Mouse (Mus musculus) neural tube, embryonic 11.5 days (tissue): ENCODE results near the gene Fbxw4. TPM values are rescaled to one million over a fixed set of nuclear protein-coding genes. Genes with fewer than 3 reads are reported as not detected.
"Not testable (repeated sequence)": the region's sequence is repeated elsewhere in the genome, so short reads cannot be mapped to it uniquely, and the experiment has no call there.

Experiments
- ATAC-seq: fragments of 200-750 bp; cut with Nextera tagmentation; 2 replicates; pipeline ENCODE4 v1.8.0; 2017; ENCODE audit warnings: moderate number of reproducible peaks, mild to moderate bottlenecking, moderate TSS enrichment, moderate library complexity; ENCODE audit not compliant: insufficient read depth, low FRiP score, low TSS enrichment
- DNase-seq: peaks from one replicate; pipeline ENCODE4 v3.0.0-alpha.2; 2015; ENCODE audit warnings: low spot score
- H3K27ac ChIP-seq: fragments of 300-500 bp; sonication (generic); 2 replicates; pipeline ENCODE4 v1.5.1; 2014; ENCODE audit warnings: low read depth, mild to moderate bottlenecking, low read length
- H3K27me3 ChIP-seq: fragments of 300-500 bp; sonication (generic); 2 replicates; pipeline ENCODE4 v1.6.1; 2014; ENCODE audit warnings: mild to moderate bottlenecking, low read length, mixed read lengths; ENCODE audit not compliant: control insufficient read depth, insufficient read depth
- H3K36me3 ChIP-seq: fragments of 300-500 bp; sonication (generic); 2 replicates; pipeline ENCODE4 v1.6.1; 2014; ENCODE audit warnings: mild to moderate bottlenecking, low read length, moderate library complexity, mixed read lengths; ENCODE audit not compliant: control insufficient read depth, insufficient read depth
- H3K4me1 ChIP-seq: fragments of 300-500 bp; sonication (generic); 2 replicates; pipeline ENCODE4 v1.6.1; 2014; ENCODE audit warnings: low read length, mixed read lengths; ENCODE audit not compliant: control insufficient read depth, insufficient read depth
- H3K4me2 ChIP-seq: fragments of 300-500 bp; sonication (generic); 2 replicates; pipeline ENCODE4 v1.6.1; 2014; ENCODE audit warnings: low read depth, mild to moderate bottlenecking, moderate library complexity
- H3K4me3 ChIP-seq: fragments of 300-500 bp; sonication (generic); 2 replicates; pipeline ENCODE4 v1.5.1; 2014; ENCODE audit warnings: low read depth, low read length
- H3K9ac ChIP-seq: fragments of 300-500 bp; sonication (generic); 2 replicates; pipeline ENCODE4 v1.6.1; 2014; ENCODE audit warnings: mild to moderate bottlenecking, low read length
- H3K9me3 ChIP-seq: fragments of 300-500 bp; sonication (generic); 2 replicates; pipeline ENCODE4 v1.6.1; 2016; ENCODE audit warnings: low read length; ENCODE audit not compliant: control insufficient read depth
- WGBS: fragments of 180-500 bp; shearing (Covaris S2); extraction: QIAGEN DNeasy Blood & Tissue Kit; methylation state at CpG from one replicate; pipeline ENCODE4 v1.1.7; 2014; 5-methylcytosine and 5-hydroxymethylcytosine counted together
- polyA plus RNA-seq: library from polyadenylated mRNA; unstranded; fragments of >200 nt; fragmentation: Nextera tagmentation; extraction: Ambion mirVana; gene quantifications from 2 replicates; pipeline ENCODE4 v1.2.1, GENCODE M21; 2014

Fbxw4 gene
- polyA plus RNA-seq, 1 experiment from 2014 or later = 4.4 TPM

GRCm38 (mm10) chr19:45552187-45552586 is 107.9 kb downstream of the Fbxw4 start:
- Histone ChIP-seq H3K27ac (no peak overlapping the region), H3K4me3 (no peak overlapping the region), H3K9ac (no peak overlapping the region), H3K36me3 (peaks cover 13% of the 10 kb centered on the region), H3K27me3 (no peaks in the 10 kb centered on the region), H3K4me1 (peaks cover 3% of the 10 kb centered on the region; the same call in 1 of the 2 replicates), H3K9me3 (no peaks in the 10 kb centered on the region), H3K4me2 (no peak overlapping the region)
- 67% methylated on average over 6 of the region's 6 CpGs for WGBS
- DNase-seq (no peak), ATAC-seq (no peak)

GRCm38 (mm10) chr19:45549948-45550347 is 110.2 kb downstream of the Fbxw4 start:
- Histone ChIP-seq H3K9me3 (no peaks in the 10 kb centered on the region), H3K27ac (0 out of 2 replicates have a peak overlapping the region, but pooled peaks have one; percentile 20), H3K4me2 (no peak overlapping the region), H3K27me3 (peaks cover 13% of the 10 kb centered on the region), H3K4me1 (peaks cover 3% of the 10 kb centered on the region; the same call in 1 of the 2 replicates), H3K4me3 (no peak overlapping the region), H3K36me3 (peaks cover 8% of the 10 kb centered on the region), H3K9ac (no peak overlapping the region)
- DNase-seq (no peak), ATAC-seq (no peak)
- 84% methylated on average over 4 of the region's 4 CpGs for WGBS

- H3K4me3 ChIP-seq = no peak overlapping the region
- peaks cover 13% of the 10 kb centered on the region for H3K27me3 ChIP-seq
- peaks cover 4% of the 10 kb centered on the region; the same call in 1 of the 2 replicates for H3K36me3 ChIP-seq
- WGBS = 61% methylated on average over 23 of the region's 23 CpGs
- no peaks in the 10 kb centered on the region for H3K9me3 ChIP-seq
- H3K4me2 ChIP-seq = no peak overlapping the region
- no peak overlapping the region for H3K9ac ChIP-seq
- ATAC-seq (no peak), DNase-seq (no peak)
- peaks cover 6% of the 10 kb centered on the region; the same call in 1 of the 2 replicates for H3K4me1 ChIP-seq
- H3K27ac ChIP-seq = 0 out of 2 replicates have a peak overlapping the region, but pooled peaks have one; percentile 20
Observed at GRCm38 (mm10) chr19:45549128-45549915, 110.8 kb downstream of the Fbxw4 start.

GRCm38 (mm10) chr19:45548196-45548595 is 111.9 kb downstream of the Fbxw4 start:
- not testable (repeated sequence) for H3K9ac ChIP-seq, H3K36me3 ChIP-seq, H3K9me3 ChIP-seq, H3K4me2 ChIP-seq, H3K27ac ChIP-seq, H3K4me3 ChIP-seq, H3K4me1 ChIP-seq, DNase-seq, ATAC-seq
- peaks cover 21% of the 10 kb centered on the region for H3K27me3 ChIP-seq

- Histone ChIP-seq H3K4me3 (peak overlapping the region; percentile 25), H3K4me2 (peak overlapping the region; percentile 52), H3K9me3 (no peaks in the 10 kb centered on the region), H3K9ac (0 out of 2 replicates have a peak overlapping the region, but pooled peaks have one; percentile 5), H3K36me3 (no peaks in the 10 kb centered on the region), H3K27ac (no peak overlapping the region), H3K27me3 (peaks cover 48% of the 10 kb centered on the region), H3K4me1 (peaks cover 24% of the 10 kb centered on the region)
- under 1% methylated on average over 30 of the region's 30 CpGs for WGBS
- DNase-seq (peak; percentile 88), ATAC-seq (peak; percentile 58; the same call in 1 of the 2 replicates)
Observed at GRCm38 (mm10) chr19:45544925-45545321, 115.2 kb downstream of the Fbxw4 start.

GRCm38 (mm10) chr19:45544152-45544924 is 115.8 kb downstream of the Fbxw4 start:
- peaks cover 21% of the 10 kb centered on the region for H3K4me1 ChIP-seq
- peaks cover 50% of the 10 kb centered on the region for H3K27me3 ChIP-seq
- no peak overlapping the region for H3K27ac ChIP-seq
- H3K9me3 ChIP-seq = no peaks in the 10 kb centered on the region
- H3K4me3 ChIP-seq = peak overlapping the region; percentile 25
- peak overlapping the region; percentile 52 for H3K4me2 ChIP-seq
- WGBS = 2% methylated on average over 16 of the region's 26 CpGs
- DNase-seq = no peak
- no peaks in the 10 kb centered on the region for H3K36me3 ChIP-seq
- no peak for ATAC-seq
- no peak overlapping the region for H3K9ac ChIP-seq

- WGBS = 12% methylated on average over 3 of the region's 3 CpGs
- no peaks in the 10 kb centered on the region for H3K36me3 ChIP-seq
- peaks cover 21% of the 10 kb centered on the region for H3K4me1 ChIP-seq
- no peak for DNase-seq
- no peak overlapping the region; the same call in 1 of the 2 replicates for H3K4me3 ChIP-seq
- no peak for ATAC-seq
- peaks cover 52% of the 10 kb centered on the region for H3K27me3 ChIP-seq
- peak overlapping the region; percentile 58 for H3K4me2 ChIP-seq
- H3K9me3 ChIP-seq = no peaks in the 10 kb centered on the region
- H3K9ac ChIP-seq = peak overlapping the region; percentile 48
- peak overlapping the region; percentile 67; the same call in 1 of the 2 replicates for H3K27ac ChIP-seq
Observed at GRCm38 (mm10) chr19:45542061-45542460, 118.1 kb downstream of the Fbxw4 start.

- H3K4me3 ChIP-seq = peak overlapping the region; percentile 32
- H3K9ac ChIP-seq = peak overlapping the region; percentile 48
- H3K4me2 ChIP-seq = peak overlapping the region; percentile 58
- peak; percentile 62; the same call in 1 of the 2 replicates for ATAC-seq
- no peaks in the 10 kb centered on the region for H3K9me3 ChIP-seq
- no peaks in the 10 kb centered on the region for H3K36me3 ChIP-seq
- H3K27ac ChIP-seq = peak overlapping the region; percentile 67; the same call in 1 of the 2 replicates
- DNase-seq = peak; percentile 83
- peaks cover 52% of the 10 kb centered on the region for H3K27me3 ChIP-seq
- under 1% methylated on average over 42 of the region's 58 CpGs for WGBS
- peaks cover 21% of the 10 kb centered on the region for H3K4me1 ChIP-seq
Observed at GRCm38 (mm10) chr19:45541409-45542041, 118.6 kb downstream of the Fbxw4 start.
